8 mouse cellular contexts compared by ENCODE assay signal in the genomic region with DNA sequence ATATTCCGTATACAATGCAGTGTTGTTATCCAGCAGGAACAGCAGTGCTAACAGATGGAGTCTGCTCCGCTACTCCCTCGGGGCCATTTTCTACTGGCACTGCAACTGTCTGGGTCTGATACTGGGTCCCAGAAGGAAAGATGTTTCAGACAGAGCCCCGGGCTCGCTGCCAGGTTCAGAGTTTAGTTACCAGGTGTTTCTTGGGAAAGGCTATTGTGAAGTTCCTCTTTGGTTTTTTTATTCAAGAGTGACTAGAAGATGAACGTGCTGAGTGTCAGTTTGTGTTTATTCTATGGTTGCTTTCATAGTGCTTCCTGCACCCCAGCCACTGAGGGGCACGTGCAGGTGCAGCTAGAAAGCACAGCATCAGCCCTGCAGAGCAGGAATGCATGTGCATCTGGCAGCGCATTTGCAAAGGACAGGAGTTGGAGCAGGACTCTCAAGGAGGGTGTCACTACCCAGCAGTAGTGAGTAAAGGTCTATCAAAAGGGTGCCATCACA. TPM values are rescaled to one million over a fixed set of nuclear protein-coding genes. Genes with fewer than 3 reads are reported as not detected.
DNase-seq lines count a peak whose midpoint lies in the region; ATAC-seq and TF ChIP-seq lines count a peak whose summit lies in the region.
"Had no signal": no experiment of that assay in that cellular context is flagged by ENCODE, and none has a peak within 500 bp of the region (broad histone marks: within the 10 kb centered on the region; RNA-seq: fewer than 3 reads in every experiment).

No protein-coding gene starts in this region.

- no peak for TF ChIP-seq CTCF in brain, embryonic 14.5 days (IDR thresholded peaks at IDR 0.05; ENCODE audit: borderline replicate concordance, extremely low read depth, insufficient read depth, insufficient read length)

- H3K9me3 ChIP-seq in forebrain, embryonic 16.5 days (ENCODE audit: control insufficient read depth, low read length), result no peaks in the 10 kb centered on the region
- no peaks in the 10 kb centered on the region for H3K9me3 ChIP-seq in neural tube, embryonic 13.5 days

- no peaks in the 10 kb centered on the region for H3K27me3 ChIP-seq in forebrain, embryonic 16.5 days (replicated peaks; ENCODE audit: control insufficient read depth, insufficient read depth, low read length)
- H3K27me3 ChIP-seq in neural tube, embryonic 13.5 days, result no peaks in the 10 kb centered on the region

- no peaks in the 10 kb centered on the region for H3K36me3 ChIP-seq in forebrain, embryonic 16.5 days (ENCODE audit: control insufficient read depth, insufficient read depth)
- peaks cover 3% of the 10 kb centered on the region; the same call in 1 of the 2 replicates for H3K36me3 ChIP-seq in neural tube, embryonic 13.5 days

- H3K4me2 ChIP-seq in forebrain, embryonic 16.5 days (ENCODE audit: low read length), result no peak overlapping the region
- H3K4me2 ChIP-seq in neural tube, embryonic 13.5 days, result 0 out of 2 replicates have a peak overlapping the region, but pooled peaks have one; percentile 4
- H3K4me2 ChIP-seq: liver, embryonic 11.5 days had no signal

- TF ChIP-seq POLR2A in brain, embryonic 14.5 days (IDR thresholded peaks at IDR 0.05; ENCODE audit: borderline replicate concordance, extremely low read depth, insufficient read depth, insufficient read length, poor library complexity, severe bottlenecking), result no peak

- H3K4me3 ChIP-seq in forebrain, embryonic 16.5 days (replicated peaks; ENCODE audit: low read length), result no peak overlapping the region
- no peak overlapping the region for H3K4me3 ChIP-seq in neural tube, embryonic 13.5 days

- DNase-seq in kidney, postnatal 10 days, result peak; percentile 43
- DNase-seq in kidney, adult 11 months, result no peak
- peak; percentile 84 for DNase-seq in brain, embryonic 14.5 days (ENCODE audit: low read depth)
- DNase-seq in adipocyte (ENCODE audit: low spot score), result no peak
- no peak for DNase-seq in frontal cortex, adult 2 months (ENCODE audit: extremely low spot score in 1 of 2, low spot score in 1 of 2)

- H3K27ac ChIP-seq in forebrain, embryonic 16.5 days (ENCODE audit: low read length), result no peak overlapping the region
- peak overlapping the region; percentile 75 for H3K27ac ChIP-seq in neural tube, embryonic 13.5 days (replicated peaks)

- 46% methylated on average over 8 of the region's 8 CpGs for WGBS in forebrain, embryonic 16.5 days
- 37% methylated on average over 8 of the region's 8 CpGs for WGBS in neural tube, embryonic 13.5 days

- peak; percentile 84 for ATAC-seq in forebrain, embryonic 16.5 days
- peak; percentile 83 for ATAC-seq in neural tube, embryonic 13.5 days (ENCODE audit: low read depth)

- H3K4me1 ChIP-seq in forebrain, embryonic 16.5 days (replicated peaks; ENCODE audit: control insufficient read depth, insufficient read depth, low read length), result peaks cover 5% of the 10 kb centered on the region
- peaks cover 13% of the 10 kb centered on the region for H3K4me1 ChIP-seq in neural tube, embryonic 13.5 days (replicated peaks)

- no peak overlapping the region for H3K9ac ChIP-seq in forebrain, embryonic 16.5 days (replicated peaks; ENCODE audit: low read depth, low read length)
- no peak overlapping the region for H3K9ac ChIP-seq in neural tube, embryonic 13.5 days

RNA-seq across cellular contexts. Expression of a gene that starts 47.5 kb away (rescaled TPM):
- polyA plus RNA-seq in brain, embryonic 14.5 days (2012; rRNA removed), result 29.1 and 34.6 TPM in 2 replicates
- 7.9 and 9.6 TPM in 2 replicates for polyA plus RNA-seq in forebrain, embryonic 16.5 days (2015; fragmentation: Nextera tagmentation; extraction: Ambion mirVana)
- 10.4 and 10.9 TPM in 2 replicates for polyA plus RNA-seq in neural tube, embryonic 13.5 days (2015; fragmentation: Nextera tagmentation; extraction: Ambion mirVana)
- 31.0 and 34.4 TPM in 2 replicates for polyA plus RNA-seq in frontal cortex, adult 2 months (2012; rRNA removed)

RNA-seq across cellular contexts. Expression of a gene that starts 47.6 kb away (rescaled TPM):
- 13.1 and 16.1 TPM in 2 replicates for polyA plus RNA-seq in brain, embryonic 14.5 days (2012; rRNA removed)
- 13.1 and 14.9 TPM in 2 replicates for polyA plus RNA-seq in forebrain, embryonic 16.5 days (2015; fragmentation: Nextera tagmentation; extraction: Ambion mirVana)
- 15.2 and 15.7 TPM in 2 replicates for polyA plus RNA-seq in neural tube, embryonic 13.5 days (2015; fragmentation: Nextera tagmentation; extraction: Ambion mirVana)
- polyA plus RNA-seq in frontal cortex, adult 2 months (2012; rRNA removed), result 13.6 and 15.5 TPM in 2 replicates

Comparison
In these comparisons a context has a peak if more than half of its experiments do, and no peak if none do; other contexts are left out.
1. DNase-seq: peak in kidney, postnatal 10 days (single experiment) and brain, embryonic 14.5 days (single experiment); none in kidney, adult 11 months (single experiment), adipocyte (single experiment) and frontal cortex, adult 2 months (0 of 2).